Mouse (Mus musculus) bone marrow, adult 2 months (tissue): ENCODE data around the gene 1700025G04Rik.

Source experiments
- CTCF ChIP-seq: fragments of 200-500 bp; IDR thresholded peaks from 2 replicates; pipeline ENCODE4 v1.5.1; 2011; ENCODE audit warnings: low read length, control low read depth; ENCODE audit not compliant: control insufficient read depth, insufficient read depth
- POLR2A ChIP-seq: fragments of 200-500 bp; IDR thresholded peaks from 2 replicates; pipeline ENCODE4 v1.6.1; 2011; ENCODE audit warnings: low read depth, mild to moderate bottlenecking, control low read depth, low read length, borderline replicate concordance; ENCODE audit not compliant: control insufficient read depth

DNA sequence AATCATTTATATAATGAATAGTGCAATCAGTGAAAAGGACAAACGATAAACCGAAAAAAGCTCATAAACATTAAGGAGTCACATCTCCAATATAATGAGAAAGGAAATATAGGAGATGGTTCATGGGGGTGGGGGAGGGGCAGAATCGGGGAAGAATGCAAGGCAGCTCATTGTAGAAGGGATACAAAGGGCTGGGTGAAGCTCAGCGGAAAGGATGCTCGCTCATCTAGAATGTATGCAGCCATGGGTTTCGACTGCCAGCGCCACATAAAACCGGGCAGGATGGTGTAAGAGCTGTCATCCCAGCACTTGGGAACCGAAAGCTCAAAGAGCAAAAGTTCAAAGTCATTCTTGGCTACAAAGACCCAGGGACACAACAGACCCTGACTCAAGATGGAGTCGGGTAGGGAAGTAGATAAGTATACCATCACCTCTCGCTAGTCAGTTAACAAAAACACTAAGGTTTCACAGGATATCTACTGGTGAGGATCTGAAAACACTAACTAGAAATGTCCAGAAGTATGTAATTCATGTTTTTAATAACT lies 12.7 kb downstream of the 1700025G04Rik start:
- TF ChIP-seq POLR2A: no peak
- no peak for TF ChIP-seq CTCF
